Mouse (Mus musculus): Measurements from ENCODE around the gene Map3k15.

The Map3k15 gene

GRCm38 (mm10) chrX:159988002-159988960 is at the start of gene Map3k15:
Map3k15 (plus strand) TSS chrX:159988433.
- DNase-seq, result peak; percentile 71

GRCm38 (mm10) chrX:159942569-159942968 is 45.7 kb upstream of the Map3k15 start:
- no peak for DNase-seq

GRCm38 (mm10) chrX:159943586-159943985 is 44.6 kb upstream of the Map3k15 start:
- DNase-seq, result no peak

GRCm38 (mm10) chrX:159953546-159954429 is 34.4 kb upstream of the Map3k15 start:
- no peak for DNase-seq

- DNase-seq, result no peak
Measured at GRCm38 (mm10) chrX:159954430-159954779, 33.8 kb upstream of the Map3k15 start.

GRCm38 (mm10) chrX:159955433-159955832 is 32.8 kb upstream of the Map3k15 start:
- no peak for DNase-seq

GRCm38 (mm10) chrX:159961385-159961784 is 26.8 kb upstream of the Map3k15 start:
- no peak for DNase-seq

GRCm38 (mm10) chrX:159963273-159963672 is 25.0 kb upstream of the Map3k15 start:
- peak; percentile 21 for DNase-seq

GRCm38 (mm10) chrX:159963925-159964324 is 24.3 kb upstream of the Map3k15 start:
- no peak for DNase-seq

- DNase-seq, result no peak
Measured at GRCm38 (mm10) chrX:159969025-159969424, 19.2 kb upstream of the Map3k15 start.

- no peak for DNase-seq
Measured at GRCm38 (mm10) chrX:159971091-159971779, 17.0 kb upstream of the Map3k15 start.

- DNase-seq, result peak; percentile 6
Measured at GRCm38 (mm10) chrX:159973730-159974129, 14.5 kb upstream of the Map3k15 start.

- no peak for DNase-seq
Measured at GRCm38 (mm10) chrX:159976243-159976642, 12.0 kb upstream of the Map3k15 start.

GRCm38 (mm10) chrX:159995808-159996207 is 7.6 kb downstream of the Map3k15 start:
- no peak for DNase-seq

- no peak for DNase-seq
Measured at GRCm38 (mm10) chrX:160053306-160053705, 65.1 kb downstream of the Map3k15 start.

GRCm38 (mm10) chrX:160054643-160055042 is 66.4 kb downstream of the Map3k15 start:
- DNase-seq, result no peak

- DNase-seq, result no peak
Measured at GRCm38 (mm10) chrX:160091973-160092372, 103.7 kb downstream of the Map3k15 start.

GRCm38 (mm10) chrX:160107817-160108216 is 119.6 kb downstream of the Map3k15 start:
- DNase-seq, result no peak

- DNase-seq, result no peak
Measured at GRCm38 (mm10) chrX:160113777-160114176, 125.5 kb downstream of the Map3k15 start.

GRCm38 (mm10) chrX:160116074-160116473 is 127.8 kb downstream of the Map3k15 start:
- no peak for DNase-seq

- DNase-seq, result peak; percentile 50
Measured at GRCm38 (mm10) chrX:160116658-160117057, 128.4 kb downstream of the Map3k15 start.

GRCm38 (mm10) chrX:160134136-160134843 is 146.1 kb downstream of the Map3k15 start:
- DNase-seq, result no peak
